Mouse (Mus musculus) limb, embryonic 15.5 days (tissue): ENCODE measurements around the gene Cdc25b. TPM values are rescaled to one million over a fixed set of nuclear protein-coding genes. Genes with fewer than 3 reads are reported as not detected.

Experiments
- ATAC-seq: fragments of 200-750 bp; cut with Nextera tagmentation; 2 replicates; pipeline ENCODE4 v1.8.0; 2017; ENCODE audit warnings: low read depth, moderate TSS enrichment; ENCODE audit not compliant: insufficient number of reproducible peaks, low FRiP score, low TSS enrichment
- H3K27ac ChIP-seq: fragments of 300-500 bp; sonication (generic); 2 replicates; pipeline ENCODE4 v1.5.1; 2015; ENCODE audit warnings: moderate library complexity, mild to moderate bottlenecking, inconsistent platforms
- H3K27me3 ChIP-seq: fragments of 300-500 bp; sonication (generic); 2 replicates; pipeline ENCODE4 v1.6.1; 2015; ENCODE audit warnings: inconsistent platforms
- H3K36me3 ChIP-seq: fragments of 300-500 bp; sonication (generic); 2 replicates; pipeline ENCODE4 v1.6.1; 2015; ENCODE audit warnings: inconsistent platforms
- H3K4me1 ChIP-seq: fragments of 300-500 bp; sonication (generic); 2 replicates; pipeline ENCODE4 v1.6.1; 2015; ENCODE audit warnings: inconsistent platforms
- H3K4me2 ChIP-seq: fragments of 300-500 bp; sonication (generic); 2 replicates; pipeline ENCODE4 v1.6.1; 2015; ENCODE audit warnings: mild to moderate bottlenecking, inconsistent platforms
- H3K4me3 ChIP-seq: fragments of 300-500 bp; sonication (generic); 2 replicates; pipeline ENCODE4 v1.5.1; 2015; ENCODE audit warnings: mild to moderate bottlenecking, inconsistent platforms
- H3K9ac ChIP-seq: fragments of 300-500 bp; sonication (generic); 2 replicates; pipeline ENCODE4 v1.6.1; 2015; ENCODE audit warnings: inconsistent platforms
- H3K9me3 ChIP-seq: fragments of 300-500 bp; sonication (generic); 2 replicates; pipeline ENCODE4 v1.6.1; 2016; ENCODE audit warnings: inconsistent platforms
- WGBS: fragments of 180-500 bp; shearing (Covaris S2); methylation state at CpG from one replicate; pipeline ENCODE4 v1.1.7; 2015; 5-methylcytosine and 5-hydroxymethylcytosine counted together
- polyA plus RNA-seq: library from polyadenylated mRNA; unstranded; fragments of >200 nt; fragmentation: Nextera tagmentation; extraction: Ambion mirVana; gene quantifications from 2 replicates; pipeline ENCODE4 v1.2.1, GENCODE M21; 2015

Gene Cdc25b
- polyA plus RNA-seq, 1 experiment from 2014 or later, result 51.3 TPM

GRCm38 (mm10) chr2:131242180-131242579 lies 55.4 kb downstream of the Cdc25b start:
- ATAC-seq, result no peak
- Histone ChIP-seq H3K36me3 (peaks cover 84% of the 10 kb centered on the region), H3K27ac (no peak overlapping the region), H3K9ac (no peak overlapping the region), H3K4me2 (no peak overlapping the region), H3K9me3 (no peaks in the 10 kb centered on the region), H3K4me1 (no peaks in the 10 kb centered on the region), H3K4me3 (no peak overlapping the region), H3K27me3 (no peaks in the 10 kb centered on the region)

DNA sequence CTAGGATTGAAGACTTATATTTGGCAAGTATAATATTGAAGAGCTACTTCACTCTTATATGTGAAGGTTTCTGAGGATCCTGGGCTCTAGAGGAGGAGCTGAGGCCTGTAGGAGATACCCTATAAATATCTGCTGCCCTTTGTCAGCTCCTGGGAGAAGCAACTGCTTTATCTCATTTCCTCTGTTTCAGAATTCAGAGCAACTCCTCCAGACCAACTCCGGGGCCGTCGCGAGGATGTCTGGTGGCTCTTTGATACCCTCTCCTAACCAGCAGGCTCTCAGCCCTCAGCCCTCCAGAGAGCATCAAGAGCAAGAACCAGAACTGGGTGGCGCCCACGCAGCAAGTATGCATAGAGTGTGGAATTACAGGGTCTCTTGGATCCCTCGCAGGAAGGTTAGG lies 56.2 kb downstream of the Cdc25b start:
- ATAC-seq, result no peak
- Histone ChIP-seq H3K36me3 (peaks cover 91% of the 10 kb centered on the region), H3K4me2 (no peak overlapping the region), H3K27ac (no peak overlapping the region), H3K4me3 (no peak overlapping the region), H3K27me3 (no peaks in the 10 kb centered on the region), H3K4me1 (no peaks in the 10 kb centered on the region), H3K9ac (no peak overlapping the region), H3K9me3 (no peaks in the 10 kb centered on the region)
- 83% methylated on average over 7 of the region's 7 CpGs for WGBS

Other genes starting within 250 kb of the Cdc25b start
- gene Gfra4, start 143.9 kb upstream of the Cdc25b start, polyA plus RNA-seq, result 29.5 and 31.8 TPM in 2 replicates
- 69.2 and 77.5 TPM in 2 replicates for gene Adam33, start 123.1 kb upstream of the Cdc25b start, polyA plus RNA-seq
- gene Siglec1, start 100.2 kb upstream of the Cdc25b start, polyA plus RNA-seq, result 0.58 and 0.61 TPM in 2 replicates
- gene Hspa12b, start 59.7 kb upstream of the Cdc25b start, polyA plus RNA-seq, result 16.0 and 22.0 TPM in 2 replicates
- gene Gm11037, start 53.5 kb upstream of the Cdc25b start, polyA plus RNA-seq, result not detected in 2 replicates
- gene 1700037H04Rik, start 26.9 kb upstream of the Cdc25b start, polyA plus RNA-seq, result 53.6 and 56.0 TPM in 2 replicates
- 9.6 and 12.0 TPM in 2 replicates for gene Cenpb, start 6.9 kb upstream of the Cdc25b start, polyA plus RNA-seq
- gene Spef1, start 333 bp downstream of the Cdc25b start, polyA plus RNA-seq, result 5.3 and 6.1 TPM in 2 replicates
- gene Ap5s1, start 20.1 kb downstream of the Cdc25b start, polyA plus RNA-seq, result 26.7 and 27.8 TPM in 2 replicates
- 19.2 and 22.5 TPM in 2 replicates for gene Mavs, start 47.1 kb downstream of the Cdc25b start, polyA plus RNA-seq
- gene Pank2, start 75.5 kb downstream of the Cdc25b start, polyA plus RNA-seq, result 27.9 and 34.8 TPM in 2 replicates
- gene Rnf24, start 165.9 kb downstream of the Cdc25b start, polyA plus RNA-seq, result 7.3 and 7.5 TPM in 2 replicates